Mouse (Mus musculus) heart, adult 2 months (tissue): ENCODE data around the gene Acap2. TPM values are rescaled to one million over a fixed set of nuclear protein-coding genes. Genes with fewer than 3 reads are reported as not detected.

ENCODE experiments used
- DNase-seq, 2 experiments: peaks; one replicate each; pipeline ENCODE4 v3.0.0; 2021
- H3K27ac ChIP-seq: fragments of 200-600 bp; 2 replicates; pipeline ENCODE4 v1.8.1; 2022
- H3K27me3 ChIP-seq: fragments of 200-500 bp; 2 replicates; pipeline ENCODE4 v1.6.1; 2012; ENCODE audit warnings: mild to moderate bottlenecking, low read length, inconsistent platforms, mixed read lengths; ENCODE audit not compliant: control insufficient read depth, insufficient read depth
- H3K36me3 ChIP-seq: fragments of 200-500 bp; 2 replicates; pipeline ENCODE4 v1.6.1; 2012; ENCODE audit warnings: low read length, inconsistent platforms; ENCODE audit not compliant: control insufficient read depth, insufficient read depth
- H3K4me1 ChIP-seq: fragments of 200-500 bp; 2 replicates; pipeline ENCODE4 v1.6.1; 2011; ENCODE audit warnings: low read length; ENCODE audit not compliant: control insufficient read depth, insufficient read depth
- H3K4me3 ChIP-seq: fragments of 200-600 bp; 2 replicates; pipeline ENCODE4 v1.8.1; 2022
- H3K79me2 ChIP-seq: fragments of 200-500 bp; replicated peaks from 2 replicates; pipeline ENCODE4 v1.6.1; 2012; ENCODE audit warnings: mild to moderate bottlenecking, inconsistent platforms, low read length, moderate library complexity, mixed read lengths; ENCODE audit not compliant: control insufficient read depth, insufficient read depth
- H3K9ac ChIP-seq: fragments of 200-500 bp; 2 replicates; pipeline ENCODE4 v1.6.1; 2012; ENCODE audit warnings: low read depth, mild to moderate bottlenecking, control low read depth, inconsistent platforms, low read length, mixed read lengths
- CTCF ChIP-seq: fragments of 200-600 bp; IDR thresholded peaks from 2 replicates; pipeline ENCODE4 v1.8.1; 2022; ENCODE audit warnings: antibody characterized with exemption, mild to moderate bottlenecking, moderate library complexity
- EP300 ChIP-seq: fragments of 200-500 bp; IDR thresholded peaks from 2 replicates; pipeline ENCODE4 v1.6.1; 2011; ENCODE audit warnings: low read depth, low read length, control low read depth; ENCODE audit not compliant: insufficient read depth
- POLR2A ChIP-seq: fragments of 200-500 bp; IDR thresholded peaks from 2 replicates; pipeline ENCODE4 v1.6.1; 2011; ENCODE audit warnings: mild to moderate bottlenecking, low read depth, low read length, control low read depth; ENCODE audit not compliant: insufficient read depth
- WGBS: fragments of 180-500 bp; shearing (Covaris S2); methylation state at CpG from one replicate; pipeline ENCODE4 v1.1.7; 2018; 5-methylcytosine and 5-hydroxymethylcytosine counted together
- intact Hi-C: fragments of 180-260 bp; cut with DNase I; formaldehyde crosslinking; loops from one replicate; pipeline ENCODE4 v1.15.1; 2025
- polyA plus RNA-seq: library from polyadenylated mRNA; depleted of rRNA; stranded (reverse); fragments of >200 nt; gene quantifications from 2 replicates; pipeline ENCODE4 v1.2.3, GENCODE M21; 2012
- total RNA-seq, 2 experiments: library from RNA; stranded (reverse); gene quantifications; 2 replicates each; pipeline ENCODE4 v1.2.3; 2021

The Acap2 gene
- total and polyA plus RNA-seq, 3 experiments, result 8.2 to 17.8 (median 17.6) TPM

DNA sequence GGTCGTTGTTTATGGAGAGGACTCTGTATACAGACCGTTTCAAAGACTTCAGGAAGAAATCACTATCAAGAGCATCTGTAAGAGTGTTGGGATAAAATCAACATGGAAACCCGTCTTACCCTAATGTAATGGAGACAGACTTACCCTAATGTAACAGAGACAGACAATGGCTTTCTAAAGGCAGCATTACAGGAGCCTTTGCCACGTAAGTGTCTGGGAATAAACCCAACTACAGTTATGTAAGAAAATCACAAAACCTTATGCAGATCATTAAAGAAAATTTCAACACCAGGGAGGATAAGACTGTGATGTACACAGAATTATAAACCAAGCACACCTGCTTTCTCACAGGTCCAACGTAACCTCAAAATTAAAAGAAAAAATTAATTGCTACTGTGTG, 72.9 kb downstream of the Acap2 start:
- intact Hi-C loops, result no loop called here
- no peaks in the 10 kb centered on the region; the same call in 1 of the 2 replicates for H3K4me1 ChIP-seq
- H3K36me3 ChIP-seq, result no peaks in the 10 kb centered on the region; the same call in 1 of the 2 replicates
- no peak for TF ChIP-seq CTCF
- TF ChIP-seq EP300, result no peak
- TF ChIP-seq POLR2A, result no peak
- 87% methylated on average over 5 of the region's 5 CpGs for WGBS
- H3K27me3 ChIP-seq, result no peaks in the 10 kb centered on the region
- no peak overlapping the region for H3K27ac ChIP-seq
- H3K4me3 ChIP-seq, result no peak overlapping the region
- no peak overlapping the region for H3K9ac ChIP-seq
- no peak for DNase-seq
- H3K79me2 ChIP-seq, result no peaks in the 10 kb centered on the region; the same call in 1 of the 2 replicates

DNA sequence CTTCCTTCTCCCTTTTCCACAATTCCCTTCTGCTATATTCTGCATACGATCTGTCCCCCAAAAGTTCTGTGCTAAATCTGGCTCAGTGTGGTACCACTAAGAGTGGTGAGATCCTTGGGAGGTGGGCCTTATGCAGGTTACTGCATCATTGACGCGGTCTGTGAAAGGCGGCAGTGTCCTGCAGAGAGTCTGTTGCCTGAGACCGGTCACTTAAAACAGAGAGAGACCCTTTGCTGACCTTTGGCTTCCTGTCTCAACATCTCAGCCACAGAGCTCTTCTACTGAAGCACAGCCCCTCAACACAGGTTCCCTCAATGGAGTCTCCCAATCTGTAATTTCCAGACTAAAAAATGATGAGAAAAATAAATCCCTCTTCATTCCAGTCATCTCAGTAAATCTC, 76.1 kb downstream of the Acap2 start:
- H3K9ac ChIP-seq, result no peak overlapping the region
- no peak for TF ChIP-seq CTCF
- TF ChIP-seq POLR2A, result no peak
- no peak for TF ChIP-seq EP300
- intact Hi-C loops, result no loop called here

DNA sequence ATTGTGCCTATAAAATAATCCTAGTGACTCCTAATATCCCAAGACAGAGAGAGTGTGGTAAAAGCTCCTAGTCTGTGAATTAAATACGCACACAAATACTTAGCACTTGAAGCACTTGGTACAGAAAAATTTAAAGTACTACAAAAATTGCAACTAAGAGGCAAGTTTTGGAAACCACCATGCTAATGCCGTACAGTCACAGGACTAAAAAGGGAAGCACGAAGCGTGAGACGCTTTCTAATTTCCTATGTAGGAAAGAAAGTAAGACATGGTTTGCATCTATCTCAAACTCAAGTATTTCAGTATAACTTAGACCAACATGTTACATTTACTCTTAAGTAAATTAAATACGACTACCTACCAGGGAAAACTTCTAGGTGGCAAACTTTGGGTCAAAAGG, 79.4 kb downstream of the Acap2 start:
- Histone ChIP-seq H3K9ac (no peak overlapping the region), H3K4me3 (no peak overlapping the region), H3K79me2 (no peaks in the 10 kb centered on the region), H3K4me1 (no peaks in the 10 kb centered on the region), H3K27me3 (no peaks in the 10 kb centered on the region), H3K27ac (no peak overlapping the region), H3K36me3 (no peaks in the 10 kb centered on the region)
- TF ChIP-seq CTCF, result no peak
- no peak for TF ChIP-seq EP300
- no peak for DNase-seq
- 92% methylated on average over 6 of the region's 6 CpGs for WGBS
- intact Hi-C loops, result no loop called here

More for the DNA sequence above, 76.1 kb downstream of the Acap2 start:
- WGBS, result 81% methylated on average over 5 of the region's 5 CpGs
- Histone ChIP-seq H3K27me3 (no peaks in the 10 kb centered on the region), H3K4me3 (no peak overlapping the region), H3K27ac (no peak overlapping the region), H3K4me1 (no peaks in the 10 kb centered on the region), H3K36me3 (no peaks in the 10 kb centered on the region; the same call in 1 of the 2 replicates), H3K79me2 (no peaks in the 10 kb centered on the region)
- DNase-seq, result no peak

DNA sequence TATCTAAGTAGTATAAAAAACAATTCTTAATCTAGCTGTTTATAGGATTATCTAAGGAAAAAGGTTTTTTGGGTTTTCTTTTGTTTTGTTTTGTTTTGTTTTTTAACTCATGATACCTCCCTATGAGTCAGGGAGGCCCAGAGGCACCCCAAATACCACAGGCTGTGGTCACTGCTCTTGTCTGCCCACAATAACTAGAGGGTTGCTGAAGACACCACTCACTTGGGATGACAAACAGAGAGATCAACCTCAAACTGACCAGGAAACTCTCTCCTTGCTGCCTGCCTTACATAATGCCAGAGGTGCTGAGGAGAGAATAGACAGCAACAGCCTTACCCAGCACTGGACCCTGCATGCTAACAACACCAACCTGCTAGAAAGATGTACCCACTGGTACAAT, 87.4 kb downstream of the Acap2 start:
- no peak for TF ChIP-seq POLR2A
- no peak for TF ChIP-seq EP300
- TF ChIP-seq CTCF, result no peak
- intact Hi-C loops, result no loop called here
- Histone ChIP-seq H3K36me3 (no peaks in the 10 kb centered on the region; the same call in 1 of the 2 replicates), H3K27me3 (no peaks in the 10 kb centered on the region), H3K79me2 (no peaks in the 10 kb centered on the region), H3K27ac (no peak overlapping the region), H3K4me3 (no peak overlapping the region), H3K9ac (no peak overlapping the region), H3K4me1 (no peaks in the 10 kb centered on the region)
- DNase-seq, result no peak

DNA sequence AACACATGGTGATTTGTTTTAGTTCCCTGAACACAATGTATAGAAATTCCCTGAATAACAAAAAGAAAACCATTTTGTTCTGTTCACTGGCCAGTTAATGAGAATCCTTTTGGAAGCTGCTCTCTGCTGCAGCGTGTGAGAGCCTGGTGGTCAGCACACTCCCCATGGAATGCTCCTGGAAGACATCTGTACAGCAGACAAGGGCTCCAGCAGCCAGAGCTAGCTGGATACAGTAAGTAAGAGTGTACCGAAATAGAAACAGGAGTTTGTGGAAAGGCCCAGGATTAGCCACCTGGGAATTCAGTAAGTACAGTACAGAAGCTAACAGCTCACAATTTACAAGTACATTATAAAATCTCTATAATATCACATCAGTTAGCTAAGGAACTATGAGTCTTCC, 99.7 kb downstream of the Acap2 start:
- no peaks in the 10 kb centered on the region for H3K79me2 ChIP-seq
- H3K27ac ChIP-seq, result no peak overlapping the region
- no peak overlapping the region for H3K9ac ChIP-seq
- intact Hi-C loops, result no loop called here
- no peak overlapping the region for H3K4me3 ChIP-seq
- TF ChIP-seq CTCF, result no peak
- WGBS, result 44% methylated on average over 2 of the region's 2 CpGs
- no peak for DNase-seq
- H3K36me3 ChIP-seq, result peaks cover 11% of the 10 kb centered on the region
- H3K4me1 ChIP-seq, result no peaks in the 10 kb centered on the region
- H3K27me3 ChIP-seq, result no peaks in the 10 kb centered on the region

DNA sequence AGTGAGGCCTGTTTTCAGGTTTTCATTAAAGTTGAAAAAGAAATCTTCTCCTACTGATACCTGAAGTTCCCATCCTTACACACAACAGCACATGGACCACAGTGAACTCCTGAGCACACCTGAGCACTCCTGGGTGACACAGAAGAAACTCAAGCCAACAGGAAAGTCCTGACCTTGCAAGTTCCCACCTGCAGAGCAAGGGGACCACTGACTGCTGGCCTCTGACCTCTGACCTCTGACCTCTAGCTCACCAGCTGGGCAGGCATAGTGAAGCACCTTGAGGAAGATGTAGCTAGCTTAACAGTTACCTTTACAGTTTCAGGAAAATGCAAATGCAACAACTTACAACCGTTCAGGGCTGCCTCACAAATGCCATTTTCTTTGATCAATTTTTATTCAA, 101.1 kb downstream of the Acap2 start:
- intact Hi-C loops, result no loop called here
- 97% methylated on average over 1 of the region's 1 CpGs for WGBS
- no peak for DNase-seq
- no peak overlapping the region for H3K4me3 ChIP-seq
- H3K9ac ChIP-seq, result no peak overlapping the region
- H3K27me3 ChIP-seq, result no peaks in the 10 kb centered on the region
- peaks cover 11% of the 10 kb centered on the region for H3K36me3 ChIP-seq
- no peak for TF ChIP-seq POLR2A
- TF ChIP-seq CTCF, result no peak
- no peak for TF ChIP-seq EP300
- H3K4me1 ChIP-seq, result no peaks in the 10 kb centered on the region
- no peak overlapping the region for H3K27ac ChIP-seq
- H3K79me2 ChIP-seq, result no peaks in the 10 kb centered on the region

DNA sequence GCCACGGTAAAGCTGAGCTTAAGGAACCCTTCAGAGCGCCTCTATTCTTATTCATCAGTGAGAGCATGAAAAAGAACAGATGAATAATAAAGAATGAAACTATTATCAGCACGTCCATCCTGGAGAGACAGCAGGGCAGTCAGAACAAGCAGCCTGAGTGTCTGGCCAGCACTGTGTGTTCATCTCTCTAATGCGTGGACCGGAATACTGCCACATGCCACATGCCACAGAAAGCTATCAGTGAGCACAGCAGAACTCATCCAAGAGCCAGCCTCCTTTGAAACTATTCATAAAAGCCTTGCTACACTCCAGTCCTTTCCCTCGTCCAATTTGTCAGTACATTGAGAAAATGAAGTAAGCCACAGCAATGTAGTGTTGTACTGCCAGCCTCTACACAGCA, 107.0 kb downstream of the Acap2 start:
- no peak for DNase-seq
- Histone ChIP-seq H3K4me1 (no peaks in the 10 kb centered on the region), H3K4me3 (no peak overlapping the region), H3K27me3 (no peaks in the 10 kb centered on the region), H3K36me3 (no peaks in the 10 kb centered on the region), H3K79me2 (no peaks in the 10 kb centered on the region), H3K9ac (no peak overlapping the region), H3K27ac (no peak overlapping the region)
- TF ChIP-seq CTCF (no peak), EP300 (no peak), POLR2A (no peak)
- intact Hi-C loops, result no loop called here
- 73% methylated on average over 6 of the region's 6 CpGs for WGBS
